Mouse (Mus musculus): ENCODE measurements at regions not wholly inside any gene's neighbourhood (a gene's known extent, or its start where the extent isn't known, plus 50 kb on each side); places are given as distances from the start of the nearest gene placed in this dataset.

GRCm38 (mm10) chr11:111791267-111791926 is 725.4 kb downstream of the Kcnj2 start:
- no peak for DNase-seq (ENCODE audit: extremely low spot score in 1 of 2, low spot score in 1 of 2)

GRCm38 (mm10) chr11:111801033-111801432 is 735.1 kb downstream of the Kcnj2 start:
- DNase-seq (ENCODE audit: extremely low spot score in 1 of 2, low spot score in 1 of 2), result no peak

GRCm38 (mm10) chr11:111816176-111816775 is 750.3 kb downstream of the Kcnj2 start:
- DNase-seq (ENCODE audit: extremely low spot score in 1 of 2, low spot score in 1 of 2), result no peak

DNA sequence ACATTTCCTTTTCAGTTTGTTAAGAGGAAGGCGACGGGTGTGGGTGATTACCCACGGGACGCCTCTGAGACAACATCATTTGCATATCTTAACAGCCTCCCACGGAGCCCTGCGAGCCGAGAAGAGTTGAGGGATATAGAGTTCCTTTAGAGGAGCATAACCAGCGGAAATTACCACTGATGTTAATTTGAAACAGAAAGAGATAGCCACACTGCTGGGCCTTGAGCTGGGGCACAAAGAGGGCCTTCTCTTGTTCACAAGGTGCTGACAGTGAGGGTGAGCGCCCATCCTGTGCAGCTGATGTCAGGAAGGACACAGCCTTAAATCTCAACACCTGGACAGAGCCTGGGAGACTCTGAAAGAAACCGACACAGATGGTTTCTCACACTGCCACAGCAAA is 752.2 kb downstream of the Kcnj2 start:
- peak; percentile 53 to 74 for DNase-seq (ENCODE audit: extremely low spot score in 1 of 2, low spot score in 1 of 2)

GRCm38 (mm10) chr11:111820356-111820755 is 754.4 kb downstream of the Kcnj2 start:
- no peak for DNase-seq (ENCODE audit: extremely low spot score in 1 of 2, low spot score in 1 of 2)

DNA sequence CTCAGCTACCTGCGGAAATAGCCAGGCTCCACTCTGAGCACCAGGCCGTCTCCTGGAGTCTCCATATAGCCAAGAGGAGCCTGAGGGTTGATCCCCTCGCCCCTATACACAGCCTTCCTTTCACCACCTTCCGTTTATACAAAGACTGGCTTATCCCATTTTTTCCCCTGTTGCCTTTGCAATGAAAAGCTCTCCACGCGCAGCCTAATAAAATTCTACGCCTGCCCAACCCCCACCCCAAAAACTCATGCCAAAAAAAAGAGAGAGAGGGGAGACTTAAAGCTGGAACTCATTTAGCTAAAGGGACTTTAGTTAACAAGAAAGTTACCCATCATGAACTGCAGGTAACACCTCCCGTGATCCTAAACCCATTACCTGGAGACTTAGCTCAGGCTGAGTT is 762.5 kb downstream of the Kcnj2 start:
- DNase-seq (ENCODE audit: extremely low spot score in 1 of 2, low spot score in 1 of 2), result no peak

DNA sequence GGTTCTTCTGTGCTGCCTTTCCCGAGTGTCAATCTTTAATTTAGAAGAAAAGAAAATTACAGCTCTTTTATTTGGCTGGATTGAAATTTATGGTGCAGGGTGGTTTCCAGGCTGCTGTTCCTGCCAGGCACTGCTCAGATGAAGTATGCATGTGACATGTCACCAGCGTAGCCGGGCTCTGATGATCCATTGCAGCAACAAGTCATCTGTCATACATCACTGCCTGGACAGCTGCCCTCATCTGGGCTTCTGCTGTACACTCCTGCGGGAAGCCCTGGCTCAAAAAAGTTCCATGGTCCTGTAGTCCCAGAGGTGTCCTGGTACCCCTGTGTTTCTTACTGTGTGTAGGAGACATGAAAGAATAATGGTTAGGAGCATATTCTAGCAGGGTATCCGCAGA is 773.0 kb downstream of the Kcnj2 start:
- DNase-seq (ENCODE audit: extremely low spot score in 1 of 2, low spot score in 1 of 2), result no peak

GRCm38 (mm10) chr11:111843728-111844258 is 777.8 kb downstream of the Kcnj2 start:
- DNase-seq (ENCODE audit: extremely low spot score in 1 of 2, low spot score in 1 of 2), result no peak

DNA sequence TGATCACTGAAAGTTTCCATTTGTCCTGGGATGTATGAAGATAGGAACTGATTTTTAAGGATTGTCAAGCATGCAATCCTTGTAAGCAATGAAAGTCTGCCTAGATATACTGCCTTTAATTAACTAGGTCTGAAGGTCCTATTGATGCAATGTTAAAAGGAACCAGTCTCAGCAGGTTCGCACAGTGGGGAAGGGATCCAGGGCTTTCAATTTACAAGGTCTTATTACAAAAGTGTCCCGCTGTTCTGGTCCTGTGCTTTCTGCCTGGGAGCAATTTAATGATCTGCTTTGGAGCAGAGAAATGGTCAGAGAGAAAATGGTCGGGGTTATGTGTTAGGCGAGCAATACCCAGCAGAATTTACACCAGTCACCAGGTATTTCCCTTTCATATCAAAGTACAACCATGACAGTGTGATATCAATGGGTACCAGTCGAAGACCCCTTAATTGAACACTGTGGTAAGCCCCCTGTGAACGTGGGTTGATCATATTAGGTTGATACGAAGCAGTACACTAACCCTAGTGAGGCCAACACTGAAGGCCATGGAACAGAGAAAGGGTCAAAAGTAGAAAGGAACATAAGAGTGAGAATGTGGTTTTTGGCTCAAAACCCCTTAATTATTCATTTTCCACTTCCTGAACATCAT is 778.5 kb downstream of the Kcnj2 start:
- DNase-seq (ENCODE audit: extremely low spot score in 1 of 2, low spot score in 1 of 2), result peak in 1 of 2 experiments; percentile 5

GRCm38 (mm10) chr11:111857288-111857687 is 791.3 kb downstream of the Kcnj2 start:
- DNase-seq (ENCODE audit: extremely low spot score in 1 of 2, low spot score in 1 of 2), result no peak

- no peak for DNase-seq (ENCODE audit: extremely low spot score in 1 of 2, low spot score in 1 of 2)
Observed at GRCm38 (mm10) chr11:111858111-111858510, 792.1 kb downstream of the Kcnj2 start.

- DNase-seq (ENCODE audit: extremely low spot score in 1 of 2, low spot score in 1 of 2), result peak in 1 of 2 experiments; percentile 13
Observed at GRCm38 (mm10) chr11:111865143-111865542, 799.2 kb downstream of the Kcnj2 start.

DNA sequence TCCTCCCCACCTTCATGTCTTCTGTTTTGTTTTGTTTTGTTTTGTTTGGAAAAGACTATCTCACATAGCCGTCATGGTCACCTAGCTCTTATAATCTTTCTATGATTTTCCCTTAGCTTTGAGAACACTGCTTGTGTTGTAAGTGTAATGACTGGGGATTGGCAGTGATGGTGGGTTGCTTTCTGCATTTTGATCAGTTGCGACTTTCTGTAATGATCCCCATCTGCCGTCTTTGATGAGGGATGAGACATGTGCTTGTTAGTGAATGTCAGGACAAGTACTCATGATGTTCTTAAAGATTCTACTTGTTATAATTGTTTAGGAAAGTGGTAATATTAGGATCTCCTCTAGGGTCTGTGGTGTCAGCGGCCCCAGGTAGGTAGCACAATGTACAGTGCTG is 809.4 kb downstream of the Kcnj2 start:
- DNase-seq (ENCODE audit: extremely low spot score in 1 of 2, low spot score in 1 of 2), result no peak

GRCm38 (mm10) chr11:111880146-111880545 is 814.2 kb downstream of the Kcnj2 start:
- no peak for DNase-seq (ENCODE audit: extremely low spot score in 1 of 2, low spot score in 1 of 2)

DNA sequence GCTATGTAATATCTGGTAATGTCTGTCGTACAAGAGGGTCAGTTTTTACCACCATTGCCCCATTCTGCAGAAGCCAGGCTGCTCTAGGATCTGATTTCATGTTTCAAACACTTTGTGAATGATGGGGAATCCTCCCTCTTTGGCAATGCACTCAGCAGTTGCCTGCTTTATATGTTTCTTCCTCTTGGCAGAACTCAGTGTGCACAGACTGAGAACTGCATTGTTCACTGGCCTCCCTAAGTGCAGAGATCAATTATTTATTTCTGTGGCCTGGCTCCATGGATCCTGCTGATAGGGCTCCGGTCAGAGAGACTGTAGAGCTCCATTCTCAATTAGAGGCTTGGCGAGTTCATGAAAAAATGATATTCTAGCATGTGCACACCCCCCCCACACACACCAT is 824.1 kb downstream of the Kcnj2 start:
- DNase-seq (ENCODE audit: extremely low spot score in 1 of 2, low spot score in 1 of 2), result no peak

DNA sequence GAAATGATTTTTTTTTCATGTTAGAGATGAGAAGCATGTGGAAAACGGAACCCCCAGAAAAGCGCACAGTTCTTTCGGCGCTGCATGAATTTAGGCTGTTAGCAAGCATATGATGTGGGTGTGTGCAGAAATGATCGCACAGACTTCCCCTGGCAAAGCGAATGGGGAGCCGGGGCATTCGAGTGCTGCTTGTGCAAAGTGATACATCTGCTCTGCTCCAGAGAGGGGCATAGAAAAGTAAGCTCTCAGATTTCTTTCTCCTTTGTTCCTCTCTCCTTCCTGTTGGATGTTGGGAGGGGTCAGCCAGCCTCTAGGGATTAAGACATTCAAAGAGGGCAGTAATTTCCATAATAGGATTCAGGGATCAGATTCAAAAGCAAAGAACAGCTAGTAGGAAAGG is 827.9 kb downstream of the Kcnj2 start:
- DNase-seq (ENCODE audit: extremely low spot score in 1 of 2, low spot score in 1 of 2), result peak; percentile 25 to 57

- no peak for DNase-seq (ENCODE audit: extremely low spot score in 1 of 2, low spot score in 1 of 2)
Observed at GRCm38 (mm10) chr11:111895221-111896200, 829.5 kb downstream of the Kcnj2 start.

DNA sequence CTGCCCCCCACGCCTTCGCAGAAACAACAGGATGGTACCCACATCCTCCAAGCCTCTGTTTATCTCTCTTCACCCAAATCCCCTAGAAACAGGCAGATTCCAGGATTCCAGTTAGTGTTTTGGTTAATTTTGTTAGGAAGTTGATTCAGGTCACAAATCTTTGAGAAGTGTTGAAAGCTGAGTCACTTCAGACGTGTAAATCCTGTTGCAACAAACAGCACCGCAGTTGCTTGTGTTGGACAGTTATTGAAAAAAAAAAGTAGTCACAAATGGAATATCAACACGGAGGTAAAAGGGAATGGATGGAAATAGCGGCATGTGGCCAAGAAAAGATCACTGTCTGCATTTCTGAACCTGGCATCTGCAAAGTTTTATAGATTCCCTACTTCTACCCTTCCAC is 831.0 kb downstream of the Kcnj2 start:
- DNase-seq (ENCODE audit: extremely low spot score in 1 of 2, low spot score in 1 of 2), result no peak

DNA sequence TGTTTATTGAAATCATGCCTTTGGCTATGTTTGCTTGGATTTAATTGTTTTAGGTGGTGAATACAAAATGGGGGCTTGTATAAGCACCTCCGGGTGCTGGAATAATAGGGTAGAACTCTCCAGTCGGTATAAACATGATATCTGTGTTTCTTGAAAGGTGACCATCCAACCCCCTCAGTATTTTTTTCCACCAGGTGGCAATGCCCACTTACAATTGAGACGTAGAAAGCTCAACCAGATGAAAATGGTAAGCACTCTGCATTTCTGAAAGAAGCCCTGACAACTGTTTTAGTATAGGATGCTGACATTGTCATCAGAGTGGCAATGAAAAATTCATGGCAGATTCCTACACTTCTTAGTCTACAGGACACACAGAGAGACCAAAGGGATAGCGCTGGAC is 838.1 kb downstream of the Kcnj2 start:
- DNase-seq (ENCODE audit: extremely low spot score in 1 of 2, low spot score in 1 of 2), result peak in 1 of 2 experiments; percentile 12

GRCm38 (mm10) chr11:111913891-111914290 is 847.9 kb downstream of the Kcnj2 start:
- peak; percentile 58 to 81 for DNase-seq (ENCODE audit: extremely low spot score in 1 of 2, low spot score in 1 of 2)

DNA sequence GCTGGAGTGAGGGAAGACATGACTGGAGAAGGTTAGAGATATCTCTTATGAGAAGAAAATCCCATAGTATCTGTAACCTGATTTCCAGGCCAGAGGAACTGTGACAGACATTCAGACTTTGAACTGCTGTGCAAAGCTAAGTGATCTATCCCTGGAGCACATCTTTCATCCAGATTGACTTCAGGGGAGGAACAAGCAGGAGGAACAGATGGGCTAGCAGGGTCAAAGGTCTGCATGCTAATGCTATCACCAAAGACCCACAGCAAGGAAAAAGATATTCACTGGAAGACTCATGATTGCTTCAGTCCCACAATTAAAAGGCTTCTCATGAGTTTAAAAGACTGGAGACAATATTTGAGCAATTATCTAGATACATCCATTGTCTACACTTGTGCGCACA is 855.7 kb upstream of the Sox9 start:
- DNase-seq (ENCODE audit: extremely low spot score in 1 of 2, low spot score in 1 of 2), result no peak

Data from frontal cortex, adult 2 months (tissue).